Mouse (Mus musculus): ENCODE data around the gene Nol7. TPM values are rescaled to one million over a fixed set of nuclear protein-coding genes. Genes with fewer than 3 reads are reported as not detected.
A peak's percentile ranks its signal among the peaks of the same experiment; 100 is the strongest.

The Nol7 gene
- polyA plus RNA-seq, 1 experiment from 2014 or later = 141 TPM

DNA sequence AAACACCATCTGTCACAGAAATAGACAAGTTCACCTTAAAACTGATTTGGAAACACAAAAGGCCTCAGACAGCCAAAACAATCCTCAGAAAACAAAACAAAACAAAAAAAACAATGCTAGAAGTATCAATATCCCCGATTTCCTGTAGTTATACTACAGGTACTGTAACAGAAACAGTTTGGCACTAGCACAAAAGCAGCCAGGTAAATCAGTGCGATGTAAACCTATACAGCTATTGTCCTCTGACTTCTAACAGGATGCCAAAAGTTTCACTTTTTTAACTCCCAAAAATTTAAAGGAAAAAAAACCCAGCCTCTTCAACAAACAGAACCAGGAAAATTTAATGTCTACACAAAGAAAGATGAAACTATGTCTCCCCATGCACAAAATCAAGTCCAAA, 54.0 kb downstream of the Nol7 start:
- Histone ChIP-seq H3K4me2 (ENCODE audit: low read length) (no peak overlapping the region), H3K9ac (ENCODE audit: low read length) (no peak overlapping the region), H3K27me3 (ENCODE audit: control insufficient read depth, insufficient read depth, low read length) (no peaks in the 10 kb centered on the region), H3K27ac (replicated peaks in 1 of 2; ENCODE audit: control insufficient read depth in 1 of 2, insufficient read depth in 1 of 2, low read depth in 2 of 2, low read length in 2 of 2) (no peak overlapping the region), H3K4me3 (ENCODE audit: control insufficient read depth in 1 of 2, insufficient read depth in 1 of 2, low read depth in 1 of 2, low read length in 2 of 2) (no peak overlapping the region), H3K9me3 (ENCODE audit: control insufficient read depth, low read length) (no peaks in the 10 kb centered on the region), H3K36me3 (ENCODE audit: control insufficient read depth, insufficient read depth, low read length) (no peaks in the 10 kb centered on the region), H3K4me1 (ENCODE audit: control insufficient read depth in 2 of 2, insufficient read depth in 2 of 2, low read length in 2 of 2) (peaks cover 1 to 17% of the 10 kb centered on the region in 2 experiments; a peak in 2 of 4 replicates)
- WGBS = 77% methylated on average over 2 of the region's 2 CpGs
- ATAC-seq (ENCODE audit: insufficient number of reproducible peaks, insufficient read depth, low FRiP score, low read depth) = no peak

DNA sequence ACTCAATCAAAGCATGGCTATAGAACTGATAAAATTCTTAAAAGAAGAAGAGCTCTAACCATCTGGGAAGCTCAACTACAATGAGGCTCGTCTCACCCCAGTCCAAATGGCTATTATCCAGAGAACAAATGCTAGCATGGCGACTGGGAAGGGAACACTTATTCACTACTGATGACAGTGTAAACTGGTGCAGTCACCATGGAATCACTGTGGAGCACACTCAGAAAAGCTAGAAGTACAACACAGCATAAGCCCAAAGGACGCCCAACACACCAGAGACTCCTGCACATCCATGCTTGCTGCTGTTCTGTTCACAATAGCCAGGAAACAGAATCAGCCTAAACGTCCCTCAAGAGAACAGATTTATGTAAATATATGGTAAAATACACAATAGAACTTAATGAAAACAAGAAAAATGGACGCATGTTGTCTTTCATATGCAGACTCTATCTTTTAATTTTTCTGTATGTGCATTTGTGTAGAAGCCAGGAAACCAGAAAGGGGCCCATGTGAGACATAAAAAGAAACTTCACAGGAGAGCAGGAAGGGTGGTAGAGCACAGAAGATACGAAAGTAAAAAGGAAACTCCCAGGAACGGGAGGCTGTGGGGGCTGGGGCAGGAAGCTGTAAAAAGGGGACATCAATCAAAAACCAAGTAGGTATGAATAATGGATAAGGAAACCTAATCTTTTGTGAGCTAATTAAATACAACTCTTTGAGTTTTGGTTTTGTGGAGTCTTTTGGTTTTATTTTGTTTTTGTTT, 54.8 kb downstream of the Nol7 start:
- H3K4me2 ChIP-seq (ENCODE audit: low read length) = peak overlapping the region; percentile 6; the same call in 1 of the 2 replicates
- 48% methylated on average over 7 of the region's 7 CpGs for WGBS

DNA sequence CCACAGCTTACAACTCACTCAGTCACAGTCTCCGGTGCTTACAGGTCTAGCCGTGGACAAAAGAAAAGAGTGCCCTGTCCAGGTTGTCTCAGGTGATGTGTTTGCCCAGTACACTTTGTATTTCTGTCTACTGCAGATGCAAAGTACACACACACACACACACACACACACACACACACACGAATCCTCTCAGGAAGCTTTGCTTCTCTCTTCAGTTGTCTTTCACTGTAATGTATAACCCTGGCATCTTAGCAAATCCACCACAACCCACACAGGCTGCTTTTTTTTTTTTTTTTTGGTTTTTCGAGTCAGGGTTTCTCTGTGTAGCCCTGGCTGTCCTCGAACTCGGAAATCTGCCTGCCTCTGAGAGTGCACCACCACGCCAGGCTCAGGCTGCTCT, 56.2 kb downstream of the Nol7 start:
- WGBS = 88% methylated on average over 7 of the region's 7 CpGs
- Histone ChIP-seq H3K4me1 (ENCODE audit: control insufficient read depth in 2 of 2, insufficient read depth in 2 of 2, low read length in 2 of 2) (peaks cover 0 to 11% of the 10 kb centered on the region in 2 experiments; a peak in 2 of 4 replicates), H3K27me3 (ENCODE audit: control insufficient read depth, insufficient read depth, low read length) (no peaks in the 10 kb centered on the region), H3K9me3 (ENCODE audit: control insufficient read depth, low read length) (no peaks in the 10 kb centered on the region), H3K36me3 (ENCODE audit: control insufficient read depth, insufficient read depth, low read length) (no peaks in the 10 kb centered on the region), H3K4me3 (ENCODE audit: control insufficient read depth in 1 of 2, insufficient read depth in 1 of 2, low read depth in 1 of 2, low read length in 2 of 2) (no peak overlapping the region), H3K27ac (replicated peaks in 1 of 2; ENCODE audit: control insufficient read depth in 1 of 2, insufficient read depth in 1 of 2, low read depth in 2 of 2, low read length in 2 of 2) (no peak overlapping the region), H3K4me2 (ENCODE audit: low read length) (no peak overlapping the region), H3K9ac (ENCODE audit: low read length) (no peak overlapping the region)
- ATAC-seq (ENCODE audit: insufficient number of reproducible peaks, insufficient read depth, low FRiP score, low read depth) = no peak

More for the DNA sequence above, 54.8 kb downstream of the Nol7 start:
- Histone ChIP-seq H3K4me3 (ENCODE audit: control insufficient read depth in 1 of 2, insufficient read depth in 1 of 2, low read depth in 1 of 2, low read length in 2 of 2) (no peak overlapping the region), H3K9me3 (ENCODE audit: control insufficient read depth, low read length) (no peaks in the 10 kb centered on the region), H3K27ac (replicated peaks in 1 of 2; ENCODE audit: control insufficient read depth in 1 of 2, insufficient read depth in 1 of 2, low read depth in 2 of 2, low read length in 2 of 2) (peak overlapping the region; percentile 35 to 48; a peak in 3 of 4 replicates), H3K9ac (ENCODE audit: low read length) (no peak overlapping the region), H3K36me3 (ENCODE audit: control insufficient read depth, insufficient read depth, low read length) (no peaks in the 10 kb centered on the region), H3K27me3 (ENCODE audit: control insufficient read depth, insufficient read depth, low read length) (no peaks in the 10 kb centered on the region), H3K4me1 (ENCODE audit: control insufficient read depth in 2 of 2, insufficient read depth in 2 of 2, low read length in 2 of 2) (peaks cover 0 to 11% of the 10 kb centered on the region in 2 experiments; a peak in 2 of 4 replicates)
- no peak for ATAC-seq (ENCODE audit: insufficient number of reproducible peaks, insufficient read depth, low FRiP score, low read depth)

Other genes starting within 250 kb of the Nol7 start
- 70.5 and 78.1 TPM in 2 replicates for gene Tbc1d7, start 226.9 kb upstream of the Nol7 start, polyA plus RNA-seq (2014; fragmentation: Nextera tagmentation; extraction: Ambion mirVana)
- 1.3 TPM in 2 replicates for gene Gfod1, start 94.2 kb upstream of the Nol7 start, polyA plus RNA-seq (2014; fragmentation: Nextera tagmentation; extraction: Ambion mirVana)
- gene Sirt5, start 32.9 kb upstream of the Nol7 start, polyA plus RNA-seq (2014; fragmentation: Nextera tagmentation; extraction: Ambion mirVana) = 31.1 and 31.8 TPM in 2 replicates
- 8.8 and 13.7 TPM in 2 replicates for gene Ranbp9, start 82.9 kb downstream of the Nol7 start, polyA plus RNA-seq (2014; fragmentation: Nextera tagmentation; extraction: Ambion mirVana)
- gene Mcur1, start 161.8 kb downstream of the Nol7 start, polyA plus RNA-seq (2014; fragmentation: Nextera tagmentation; extraction: Ambion mirVana) = 21.4 and 23.1 TPM in 2 replicates
- 2.6 TPM in 2 replicates for gene Rnf182, start 217.3 kb downstream of the Nol7 start, polyA plus RNA-seq (2014; fragmentation: Nextera tagmentation; extraction: Ambion mirVana)

Data from heart, embryonic 14.5 days (tissue).